Mouse (Mus musculus): Measurements from ENCODE around the gene Ccnt1.

GRCm38 (mm10) chr15:98546843-98547242 is 23.9 kb downstream of the Ccnt1 start:
- TF ChIP-seq CTCF (IDR thresholded peaks at IDR 0.05; ENCODE audit: extremely low read depth, insufficient read depth, insufficient read length, insufficient replicate concordance), result no peak
- no peak for TF ChIP-seq POLR2A (IDR thresholded peaks at IDR 0.05; ENCODE audit: low read depth, low read length)
